Mouse (Mus musculus): ENCODE measurements around the gene Gnao1. TPM values are rescaled to one million over a fixed set of nuclear protein-coding genes. Genes with fewer than 3 reads are reported as not detected.

Gene Gnao1
- polyA plus RNA-seq (2015; fragmentation: Nextera tagmentation; extraction: Ambion mirVana) = 225 and 267 TPM in 2 replicates

GRCm38 (mm10) chr8:93809686-93810027, at the start of gene Gnao1:
TSS of gene Gnao1 (plus strand) at chr8:93809966.
- 9% methylated on average over 9 of the region's 9 CpGs for WGBS
- no peaks in the 10 kb centered on the region for H3K9me3 ChIP-seq
- no peaks in the 10 kb centered on the region for H3K36me3 ChIP-seq
- peak within 1 kb of the TSS; percentile 86 for H3K4me3 ChIP-seq
- no peaks in the 10 kb centered on the region for H3K27me3 ChIP-seq
- peaks cover 21% of the 10 kb centered on the region for H3K4me1 ChIP-seq (replicated peaks)
- peak within 1 kb of the TSS; percentile 99 for H3K27ac ChIP-seq (replicated peaks)
- no peak for ATAC-seq (ENCODE audit: low FRiP score, low read depth)
- peak within 1 kb of the TSS; percentile 79 for H3K4me2 ChIP-seq
- peak within 1 kb of the TSS; percentile 95 for H3K9ac ChIP-seq

GRCm38 (mm10) chr8:93777605-93778004, 32.2 kb upstream of the Gnao1 start:
- no peak overlapping the region for H3K4me2 ChIP-seq
- no peak overlapping the region for H3K4me3 ChIP-seq
- H3K9ac ChIP-seq = no peak overlapping the region
- H3K36me3 ChIP-seq = no peaks in the 10 kb centered on the region
- H3K27me3 ChIP-seq = no peaks in the 10 kb centered on the region
- H3K27ac ChIP-seq (replicated peaks) = no peak overlapping the region
- no peaks in the 10 kb centered on the region for H3K9me3 ChIP-seq
- no peak for ATAC-seq (ENCODE audit: low FRiP score, low read depth)
- no peaks in the 10 kb centered on the region for H3K4me1 ChIP-seq (replicated peaks)
- WGBS = 63% methylated on average over 3 of the region's 3 CpGs

- H3K27ac ChIP-seq (replicated peaks) = peak overlapping the region; percentile 99; the same call in 1 of the 2 replicates
- ATAC-seq (ENCODE audit: low FRiP score, low read depth) = no peak
Observed at GRCm38 (mm10) chr8:93809226-93809625, 540 bp upstream of the Gnao1 start.

GRCm38 (mm10) chr8:93810028-93810858, 477 bp downstream of the Gnao1 start:
- H3K9ac ChIP-seq = peak overlapping the region; percentile 95
- WGBS = under 1% methylated on average over 26 of the region's 116 CpGs

More at GRCm38 (mm10) chr8:93809226-93809625, 540 bp upstream of the Gnao1 start:
- H3K27me3 ChIP-seq = no peaks in the 10 kb centered on the region
- WGBS = 69% methylated on average over 3 of the region's 3 CpGs
- peaks cover 17% of the 10 kb centered on the region for H3K4me1 ChIP-seq (replicated peaks)
- H3K9me3 ChIP-seq = no peaks in the 10 kb centered on the region
- H3K9ac ChIP-seq = no peak overlapping the region
- H3K4me3 ChIP-seq = peak overlapping the region; percentile 86; the same call in 1 of the 2 replicates
- peak overlapping the region; percentile 79; the same call in 1 of the 2 replicates for H3K4me2 ChIP-seq
- no peaks in the 10 kb centered on the region for H3K36me3 ChIP-seq

GRCm38 (mm10) chr8:93810859-93811602, 1.3 kb downstream of the Gnao1 start:
- WGBS = under 1% methylated on average over 46 of the region's 53 CpGs
- Histone ChIP-seq H3K27me3 (no peaks in the 10 kb centered on the region), H3K9ac (peak overlapping the region; percentile 95), H3K4me3 (peak overlapping the region; percentile 86), H3K36me3 (no peaks in the 10 kb centered on the region), H3K4me2 (peak overlapping the region; percentile 79), H3K4me1 (replicated peaks) (peaks cover 35% of the 10 kb centered on the region), H3K9me3 (no peaks in the 10 kb centered on the region), H3K27ac (replicated peaks) (peak overlapping the region; percentile 99)
- peak; percentile 16; the same call in 1 of the 2 replicates for ATAC-seq (ENCODE audit: low FRiP score, low read depth)

More at GRCm38 (mm10) chr8:93810028-93810858, 477 bp downstream of the Gnao1 start:
- Histone ChIP-seq H3K4me3 (peak overlapping the region; percentile 86), H3K36me3 (no peaks in the 10 kb centered on the region), H3K27me3 (no peaks in the 10 kb centered on the region), H3K9me3 (no peaks in the 10 kb centered on the region), H3K4me1 (replicated peaks) (peaks cover 27% of the 10 kb centered on the region), H3K4me2 (peak overlapping the region; percentile 79), H3K27ac (replicated peaks) (peak overlapping the region; percentile 99)
- peak; percentile 91 for ATAC-seq (ENCODE audit: low FRiP score, low read depth)

GRCm38 (mm10) chr8:93811719-93812475, 2.1 kb downstream of the Gnao1 start:
- no peaks in the 10 kb centered on the region for H3K36me3 ChIP-seq
- 3% methylated on average over 20 of the region's 20 CpGs for WGBS
- H3K27me3 ChIP-seq = no peaks in the 10 kb centered on the region
- no peaks in the 10 kb centered on the region for H3K9me3 ChIP-seq
- H3K4me2 ChIP-seq = peak overlapping the region; percentile 79
- peak overlapping the region; percentile 99 for H3K27ac ChIP-seq (replicated peaks)
- peak overlapping the region; percentile 95 for H3K9ac ChIP-seq
- no peak for ATAC-seq (ENCODE audit: low FRiP score, low read depth)
- peaks cover 42% of the 10 kb centered on the region for H3K4me1 ChIP-seq (replicated peaks)
- H3K4me3 ChIP-seq = peak overlapping the region; percentile 86

GRCm38 (mm10) chr8:93812566-93813404, 3.0 kb downstream of the Gnao1 start:
- Histone ChIP-seq H3K27me3 (no peaks in the 10 kb centered on the region), H3K36me3 (peaks cover 2% of the 10 kb centered on the region; the same call in 1 of the 2 replicates), H3K4me3 (peak overlapping the region; percentile 86), H3K27ac (replicated peaks) (peak overlapping the region; percentile 99), H3K4me2 (peak overlapping the region; percentile 79), H3K9me3 (no peaks in the 10 kb centered on the region), H3K9ac (peak overlapping the region; percentile 95), H3K4me1 (replicated peaks) (peaks cover 45% of the 10 kb centered on the region)
- ATAC-seq (ENCODE audit: low FRiP score, low read depth) = peak; percentile 10; the same call in 1 of the 2 replicates
- 2% methylated on average over 35 of the region's 35 CpGs for WGBS

GRCm38 (mm10) chr8:93813405-93813761, 3.6 kb downstream of the Gnao1 start:
- peak overlapping the region; percentile 99 for H3K27ac ChIP-seq (replicated peaks)
- H3K9me3 ChIP-seq = no peaks in the 10 kb centered on the region
- no peaks in the 10 kb centered on the region for H3K27me3 ChIP-seq
- H3K36me3 ChIP-seq = peaks cover 7% of the 10 kb centered on the region
- peak overlapping the region; percentile 95 for H3K9ac ChIP-seq
- H3K4me2 ChIP-seq = peak overlapping the region; percentile 79
- peaks cover 45% of the 10 kb centered on the region for H3K4me1 ChIP-seq (replicated peaks)
- H3K4me3 ChIP-seq = peak overlapping the region; percentile 86
- ATAC-seq (ENCODE audit: low FRiP score, low read depth) = peak; percentile 68
- under 1% methylated on average over 26 of the region's 26 CpGs for WGBS

GRCm38 (mm10) chr8:93814266-93814665, 4.5 kb downstream of the Gnao1 start:
- no peak for ATAC-seq (ENCODE audit: low FRiP score, low read depth)
- H3K4me3 ChIP-seq = peak overlapping the region; percentile 86
- H3K9ac ChIP-seq = peak overlapping the region; percentile 95
- no peaks in the 10 kb centered on the region for H3K27me3 ChIP-seq
- WGBS = 42% methylated on average over 6 of the region's 6 CpGs
- peak overlapping the region; percentile 79 for H3K4me2 ChIP-seq
- peak overlapping the region; percentile 99 for H3K27ac ChIP-seq (replicated peaks)
- H3K36me3 ChIP-seq = peaks cover 16% of the 10 kb centered on the region
- peaks cover 43% of the 10 kb centered on the region for H3K4me1 ChIP-seq (replicated peaks)
- H3K9me3 ChIP-seq = no peaks in the 10 kb centered on the region

GRCm38 (mm10) chr8:93816226-93816625, 6.5 kb downstream of the Gnao1 start:
- no peak for ATAC-seq (ENCODE audit: low FRiP score, low read depth)
- WGBS = 62% methylated on average over 6 of the region's 6 CpGs
- H3K27me3 ChIP-seq = no peaks in the 10 kb centered on the region
- H3K9me3 ChIP-seq = no peaks in the 10 kb centered on the region
- H3K36me3 ChIP-seq = peaks cover 22% of the 10 kb centered on the region
- peak overlapping the region; percentile 20; the same call in 1 of the 2 replicates for H3K4me2 ChIP-seq
- no peak overlapping the region for H3K27ac ChIP-seq (replicated peaks)
- H3K4me3 ChIP-seq = no peak overlapping the region
- peaks cover 39% of the 10 kb centered on the region for H3K4me1 ChIP-seq (replicated peaks)
- H3K9ac ChIP-seq = no peak overlapping the region

GRCm38 (mm10) chr8:93817366-93817765, 7.6 kb downstream of the Gnao1 start:
- no peak overlapping the region for H3K27ac ChIP-seq (replicated peaks)
- H3K4me3 ChIP-seq = no peak overlapping the region
- H3K4me2 ChIP-seq = no peak overlapping the region
- H3K4me1 ChIP-seq (replicated peaks) = peaks cover 39% of the 10 kb centered on the region
- WGBS = 93% methylated on average over 1 of the region's 1 CpGs
- ATAC-seq (ENCODE audit: low FRiP score, low read depth) = no peak
- no peak overlapping the region for H3K9ac ChIP-seq
- H3K9me3 ChIP-seq = no peaks in the 10 kb centered on the region
- H3K36me3 ChIP-seq = peaks cover 25% of the 10 kb centered on the region
- no peaks in the 10 kb centered on the region for H3K27me3 ChIP-seq
